Mouse (Mus musculus) effector memory CD4-positive, alpha-beta T cell, adult 5 months (primary cell): ENCODE measurements around the gene Krtap4-1. TPM values are rescaled to one million over a fixed set of nuclear protein-coding genes. Genes with fewer than 3 reads are reported as not detected.

ENCODE experiments used
- polyA plus RNA-seq: library from polyadenylated mRNA; unstranded; fragments of 100-300 nt; shearing (Covaris generic); gene quantifications from one replicate; pipeline ENCODE4 v1.2.1, GENCODE M21; 2017

Krtap4-1 gene
- polyA plus RNA-seq: not detected

DNA sequence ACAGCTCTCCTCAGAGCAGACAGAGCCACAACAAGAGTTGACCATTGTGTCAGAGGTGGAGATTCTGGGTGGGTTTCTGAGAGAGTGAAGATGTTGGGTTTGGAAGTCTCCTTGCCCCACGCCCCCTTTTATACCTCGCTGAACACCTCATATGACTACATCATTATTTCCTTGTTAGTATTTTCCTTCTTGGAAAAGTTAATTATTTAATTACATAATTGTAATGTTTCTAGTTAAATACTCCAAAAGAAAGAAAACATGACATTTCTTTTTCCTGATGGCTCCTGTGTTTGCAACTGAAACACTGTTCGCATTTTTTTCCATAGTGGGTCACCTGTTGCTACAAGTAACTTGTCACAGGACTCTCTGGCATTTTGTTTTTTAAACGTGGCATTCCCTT, at the start of gene Krtap4-1:
Gene Krtap4-1, minus strand, starts transcription at position 101 of the 400 bp plus-strand sequence.

DNA sequence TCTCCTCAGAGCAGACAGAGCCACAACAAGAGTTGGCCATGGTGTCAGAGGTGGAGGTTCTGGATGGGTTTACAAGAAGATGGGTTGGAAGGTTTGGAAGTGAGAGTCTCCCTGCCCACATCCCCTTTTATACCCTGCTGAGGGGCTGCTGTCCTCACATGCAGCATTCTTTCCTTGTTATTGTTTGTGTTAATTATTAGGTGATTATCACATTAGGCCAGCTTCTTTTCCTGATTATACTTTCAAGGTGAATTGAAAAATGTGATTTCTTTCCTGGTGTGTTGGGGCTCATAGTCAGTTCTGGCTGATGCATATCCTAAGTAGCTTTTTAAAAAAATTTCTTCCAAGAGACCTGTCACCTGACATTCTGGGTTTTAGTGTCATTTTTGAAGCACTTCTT, 37.8 kb upstream of the Krtap4-1 start, which contains the start of gene Krtap4-6:
Gene Krtap4-6, minus strand, starts transcription at position 101 of the 400 bp plus-strand sequence.

DNA sequence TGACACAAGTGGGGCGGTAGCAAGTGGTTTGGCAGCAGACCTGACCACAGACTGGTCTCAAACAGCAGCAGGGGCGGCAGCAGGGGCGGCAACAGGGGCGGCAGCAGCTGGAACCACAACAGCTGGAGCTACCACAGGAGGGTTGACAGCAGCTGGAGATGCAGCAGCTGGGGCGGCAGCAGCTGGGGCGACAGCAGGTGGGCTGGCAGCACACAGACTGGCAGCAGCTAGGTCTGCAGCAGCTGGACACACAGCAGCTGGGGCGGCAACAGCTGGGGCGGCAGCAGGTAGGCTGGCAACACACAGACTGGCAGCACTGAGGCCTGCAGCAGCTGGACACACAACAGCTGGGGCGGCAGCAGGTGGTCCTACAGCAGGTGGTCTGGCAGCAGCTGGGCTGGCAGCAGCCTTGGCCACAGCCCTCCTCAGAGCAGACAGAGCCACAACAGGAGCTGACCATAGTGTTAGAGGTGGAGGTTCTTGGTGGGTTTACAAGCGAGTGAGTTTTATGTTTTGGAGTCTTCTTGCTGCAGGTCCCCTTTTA, 30.5 kb upstream of the Krtap4-1 start, which contains the start of gene Gm11563:
Gene Gm11563, minus strand, starts transcription at position 494 of the 544 bp plus-strand sequence.

DNA sequence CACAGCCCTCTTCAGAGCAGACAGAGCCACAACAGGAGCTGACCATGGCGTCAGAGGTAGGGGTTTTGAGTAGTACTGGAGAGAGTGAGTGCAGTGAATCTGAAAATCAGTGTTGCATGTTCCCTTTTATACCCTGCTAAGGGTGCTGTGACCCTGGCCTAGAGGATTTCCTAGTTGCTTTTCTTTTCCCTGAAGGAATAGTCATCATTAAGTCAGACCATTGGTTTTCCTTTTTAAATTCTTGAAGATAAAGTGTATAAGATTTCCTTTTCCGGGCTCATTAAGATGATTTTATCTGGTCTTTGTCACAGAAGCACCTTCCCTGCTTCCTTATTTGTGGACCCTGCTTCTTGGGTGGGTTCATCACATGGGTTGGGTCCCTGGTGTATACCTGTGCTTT, 22.1 kb upstream of the Krtap4-1 start, which contains the start of gene Gm11555:
Gene Gm11555, minus strand, starts transcription at position 101 of the 400 bp plus-strand sequence.

DNA sequence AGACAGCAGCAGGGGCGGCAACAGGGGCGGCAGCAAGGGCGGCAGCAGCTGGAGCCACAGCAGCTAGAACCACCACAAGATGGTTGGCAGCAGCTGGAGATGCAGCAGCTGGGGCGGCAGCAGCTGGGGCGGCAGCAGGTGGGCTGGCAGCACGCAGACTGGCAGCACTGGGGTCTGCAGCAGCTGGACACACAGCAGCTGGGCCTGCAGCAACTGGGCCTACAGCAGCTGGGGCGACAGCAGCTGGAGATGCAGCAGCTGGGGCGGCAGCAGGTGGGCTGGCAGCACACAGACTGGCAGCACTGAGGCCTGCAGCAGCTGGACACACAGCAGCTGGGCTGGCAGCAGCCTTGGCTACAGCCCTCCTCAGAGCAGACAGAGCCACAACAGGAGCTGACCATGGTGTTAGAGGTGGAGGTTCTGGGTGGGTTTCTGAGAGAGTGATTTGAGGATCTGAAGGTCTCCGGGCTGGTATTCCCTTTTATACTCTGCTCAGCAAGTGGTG, 15.6 kb upstream of the Krtap4-1 start, which contains the start of gene Krtap4-7:
Gene Krtap4-7, minus strand, starts transcription at position 455 of the 505 bp plus-strand sequence.

DNA sequence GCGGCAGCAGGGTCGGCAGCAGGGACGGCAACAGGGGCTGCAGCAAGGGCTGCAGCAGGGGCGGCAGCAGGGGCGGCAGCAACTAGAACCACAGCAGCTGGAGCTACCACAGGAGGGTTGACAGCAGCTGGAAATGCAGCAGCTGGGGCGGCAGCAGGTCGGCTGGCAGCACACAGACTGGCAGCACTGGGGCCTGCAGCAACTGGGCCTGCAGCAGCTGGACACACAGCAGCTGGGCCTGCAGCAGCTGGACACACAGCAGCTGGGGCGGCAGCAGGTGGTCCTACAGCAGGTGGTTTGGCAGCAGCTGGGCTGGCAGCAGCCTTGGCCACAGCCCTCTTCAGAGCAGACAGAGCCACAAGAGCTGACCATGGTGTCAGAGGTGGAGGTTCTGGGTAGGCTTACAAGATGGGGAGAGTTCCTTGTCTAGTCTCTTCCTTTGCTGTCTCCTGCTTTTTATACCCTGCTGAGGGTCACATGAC, 6.7 kb upstream of the Krtap4-1 start, which contains the start of gene Krtap4-2:
Gene Krtap4-2, minus strand, starts transcription at position 432 of the 482 bp plus-strand sequence.

DNA sequence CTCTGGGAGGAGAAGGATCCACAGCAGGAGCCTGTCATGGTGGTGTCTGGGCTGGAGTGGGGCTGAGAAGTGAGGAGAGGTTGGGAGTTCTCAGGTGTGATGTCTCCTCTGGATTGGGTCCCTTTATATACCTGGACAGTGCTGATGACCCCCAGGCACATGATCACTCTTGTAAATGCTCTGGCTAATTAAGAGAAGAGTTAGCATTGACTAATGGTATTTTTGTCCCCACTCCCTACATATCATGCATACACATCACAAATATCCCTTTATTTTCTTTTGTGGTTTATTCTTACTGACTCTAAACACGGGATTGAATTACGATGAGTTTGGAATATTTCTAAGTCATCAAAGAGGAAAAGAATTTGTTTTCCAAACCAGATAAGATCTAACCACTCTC, 7.7 kb downstream of the Krtap4-1 start, which contains the start of gene Gm11562:
Gene Gm11562, minus strand, starts transcription at position 101 of the 400 bp plus-strand sequence.

DNA sequence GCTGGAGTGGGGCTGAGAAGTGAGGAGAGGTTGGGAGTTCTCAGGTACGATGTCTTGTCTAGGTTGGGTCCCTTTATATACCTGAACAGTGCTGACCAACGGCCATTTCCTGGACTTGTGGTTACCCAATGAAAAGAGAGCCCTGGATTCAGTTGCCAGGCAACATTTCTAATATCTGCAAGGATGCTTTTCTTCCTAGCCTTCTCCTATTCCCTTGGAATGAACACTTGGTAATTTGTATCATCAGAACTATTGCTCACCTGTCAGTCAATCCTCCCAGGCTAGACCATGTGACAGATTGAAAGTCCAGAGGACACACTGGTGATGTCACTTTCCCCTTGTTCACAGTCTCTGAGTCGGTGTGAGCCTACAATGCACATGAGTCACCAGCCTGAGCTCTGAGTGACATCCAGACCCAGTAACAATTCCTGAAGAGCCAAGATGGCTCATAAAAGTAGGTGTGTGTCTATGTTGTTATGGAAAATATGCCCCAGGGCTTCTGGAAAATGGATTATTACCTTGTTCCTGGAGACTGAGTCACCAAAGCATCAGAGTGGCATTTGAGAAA, 13.2 kb downstream of the Krtap4-1 start, which contains the start of gene Krtap2-4:
Gene Krtap2-4, minus strand, starts transcription at position 51 of the 568 bp plus-strand sequence.

DNA sequence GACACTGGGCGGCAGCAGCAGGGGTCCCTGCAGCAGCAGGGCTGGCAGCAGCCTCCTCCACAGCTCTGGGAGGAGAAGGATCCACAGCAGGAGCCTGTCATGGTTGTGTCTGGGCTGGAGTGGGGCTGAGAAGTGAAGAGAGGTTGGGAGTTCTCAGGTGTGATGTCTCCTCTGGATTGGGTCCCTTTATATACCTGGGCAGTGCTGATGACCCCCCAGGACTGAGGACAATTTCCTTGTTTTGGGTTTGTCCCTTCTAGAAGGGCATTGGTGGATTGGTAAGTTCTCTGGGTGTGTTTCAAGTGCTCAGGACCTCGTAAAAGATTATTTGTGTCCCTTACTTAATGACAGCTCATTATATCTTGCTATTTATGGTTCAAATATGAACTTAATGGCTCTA, 17.9 kb downstream of the Krtap4-1 start, which contains the start of gene Gm11937:
Gene Gm11937, minus strand, starts transcription at position 101 of the 400 bp plus-strand sequence.

DNA sequence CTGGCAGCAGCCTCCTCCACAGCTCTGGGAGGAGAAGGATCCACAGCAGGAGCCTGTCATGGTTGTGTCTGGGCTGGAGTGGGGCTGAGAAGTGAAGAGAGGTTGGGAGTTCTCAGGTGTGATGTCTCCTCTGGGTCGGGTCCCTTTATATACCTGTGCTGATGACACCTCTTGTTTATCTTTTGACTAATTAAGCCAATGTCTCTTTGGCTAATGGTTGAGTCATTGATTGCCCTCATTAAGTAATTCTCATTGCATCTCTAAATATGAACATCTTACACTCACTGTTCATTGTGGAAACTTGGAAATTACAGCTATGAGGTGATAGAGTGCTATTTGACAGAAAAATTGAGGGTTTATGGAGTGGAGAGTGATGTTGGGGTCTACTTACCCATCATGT, 24.8 kb downstream of the Krtap4-1 start, which contains the start of gene Gm11938:
Gene Gm11938, minus strand, starts transcription at position 101 of the 400 bp plus-strand sequence.

DNA sequence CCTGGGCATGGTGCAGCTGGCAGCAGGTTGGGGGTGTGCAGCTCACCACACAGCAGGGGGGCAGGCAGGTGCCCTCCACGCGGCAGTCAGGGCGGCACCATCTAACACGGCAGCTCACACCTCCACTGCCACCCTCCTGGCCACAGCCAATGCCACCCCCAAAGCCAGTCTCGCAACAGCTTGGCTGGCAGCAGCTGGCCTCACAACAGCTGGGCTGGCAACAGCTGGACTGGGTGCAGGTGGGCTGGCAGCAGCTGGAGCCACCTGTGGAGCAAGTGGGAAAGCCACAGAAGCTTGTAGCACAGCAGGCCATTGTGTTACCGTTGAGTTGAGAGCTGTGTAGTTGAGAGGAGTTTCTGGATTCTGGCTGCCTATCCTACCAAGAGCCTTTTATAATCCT, 30.3 kb downstream of the Krtap4-1 start, which contains the start of gene Krtap9-3:
Gene Krtap9-3, minus strand, starts transcription at position 364 of the 400 bp plus-strand sequence.

DNA sequence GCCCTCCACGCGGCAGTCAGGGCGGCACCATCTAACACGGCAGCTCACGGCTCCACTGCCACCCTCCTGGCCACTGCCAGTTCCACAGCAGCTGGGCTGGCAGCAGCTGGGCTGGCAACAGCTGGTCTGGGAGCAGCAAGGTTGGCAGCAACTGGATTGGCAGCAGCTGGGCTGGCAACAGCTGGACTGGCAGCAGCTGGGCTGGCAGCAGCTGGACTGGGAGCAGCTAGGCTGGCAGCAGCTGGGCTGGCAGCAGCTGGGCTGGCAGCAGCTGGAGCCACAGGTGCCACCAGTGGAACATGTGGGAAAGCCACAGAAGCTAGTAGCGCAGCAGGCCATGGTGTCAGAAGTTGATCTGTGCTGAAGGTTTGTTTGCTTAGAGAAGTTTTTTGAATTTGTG, 37.1 kb downstream of the Krtap4-1 start, which contains the start of gene Krtap1-3:
Gene Krtap1-3, minus strand, starts transcription at position 359 of the 400 bp plus-strand sequence.

DNA sequence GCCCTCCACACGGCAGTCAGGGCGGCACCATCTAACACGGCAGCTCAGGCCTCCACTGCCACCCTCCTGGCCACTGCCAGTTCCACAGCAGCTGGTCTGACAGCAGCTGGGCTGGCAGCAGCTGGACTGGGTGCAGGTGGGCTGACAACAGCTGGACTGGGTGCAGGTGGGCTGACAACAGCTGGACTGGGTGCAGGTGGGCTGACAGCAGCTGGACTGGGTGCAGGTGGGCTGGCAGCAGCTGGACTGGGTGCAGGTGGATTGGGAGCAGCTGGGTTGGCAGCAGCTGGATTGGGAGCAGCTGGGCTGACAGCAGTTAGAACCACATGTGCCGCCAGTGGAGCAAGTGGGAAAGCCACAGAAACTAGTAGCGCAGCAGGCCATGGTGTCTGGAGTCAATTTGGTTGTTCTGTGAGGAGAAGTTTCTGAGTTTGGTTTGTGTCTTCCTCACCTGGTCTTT, 44.8 kb downstream of the Krtap4-1 start, which contains the start of gene Krtap1-4:
Gene Krtap1-4, minus strand, starts transcription at position 410 of the 460 bp plus-strand sequence.

DNA sequence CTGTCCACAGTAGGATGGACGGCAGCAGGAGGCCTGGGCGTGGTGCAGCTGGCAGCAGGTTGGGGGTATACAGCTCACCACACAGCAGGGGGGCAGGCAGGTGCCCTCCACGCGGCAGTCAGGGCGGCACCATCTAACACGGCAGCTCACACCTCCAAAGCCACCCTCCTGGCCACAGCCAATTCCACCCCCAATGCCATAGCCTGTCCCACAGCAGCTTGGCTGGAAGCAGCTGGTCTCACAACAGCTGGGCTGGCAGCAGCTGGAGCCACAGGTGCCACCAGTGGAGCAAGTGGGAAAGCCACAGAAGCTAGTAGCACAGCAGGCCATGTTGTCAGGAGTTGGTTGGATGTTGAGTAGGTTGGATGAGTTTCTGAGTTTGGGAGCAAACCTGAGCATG, 47.4 kb downstream of the Krtap4-1 start, which contains the start of gene Krtap1-5:
Gene Krtap1-5, minus strand, starts transcription at position 381 of the 400 bp plus-strand sequence.

Other genes starting within 250 kb of the Krtap4-1 start
- 8.1 TPM for gene Krt10, start 238.9 kb downstream of the Krtap4-1 start, polyA plus RNA-seq
- gene Krt12, start 206.0 kb downstream of the Krtap4-1 start, polyA plus RNA-seq: 0.26 TPM
- not detected for gene Krt20, start 190.1 kb downstream of the Krtap4-1 start, polyA plus RNA-seq
- not detected for gene Krt23, start 135.1 kb downstream of the Krtap4-1 start, polyA plus RNA-seq
- gene Krt39, start 106.9 kb downstream of the Krtap4-1 start, polyA plus RNA-seq: not detected
- gene Krt40, start 85.1 kb downstream of the Krtap4-1 start, polyA plus RNA-seq: not detected
- not detected for gene Krtap3-3, start 77.4 kb downstream of the Krtap4-1 start, polyA plus RNA-seq
- gene Krtap3-2, start 71.4 kb downstream of the Krtap4-1 start, polyA plus RNA-seq: not detected
- gene Gm11939, start 68.8 kb downstream of the Krtap4-1 start, polyA plus RNA-seq: not detected
- gene Krtap3-1, start 61.6 kb downstream of the Krtap4-1 start, polyA plus RNA-seq: not detected
- gene Krtap1-5, start 47.2 kb downstream of the Krtap4-1 start, polyA plus RNA-seq: not detected
- not detected for gene Krtap1-4, start 44.6 kb downstream of the Krtap4-1 start, polyA plus RNA-seq
- not detected for gene Krtap1-3, start 36.9 kb downstream of the Krtap4-1 start, polyA plus RNA-seq
- not detected for gene Krtap9-3, start 30.1 kb downstream of the Krtap4-1 start, polyA plus RNA-seq
- gene Gm11938, start 24.9 kb downstream of the Krtap4-1 start, polyA plus RNA-seq: not detected
- not detected for gene Gm11937, start 18.0 kb downstream of the Krtap4-1 start, polyA plus RNA-seq
- gene Krtap2-4, start 13.4 kb downstream of the Krtap4-1 start, polyA plus RNA-seq: not detected
- not detected for gene Gm11562, start 7.8 kb downstream of the Krtap4-1 start, polyA plus RNA-seq
- not detected for gene Krtap4-2, start 6.8 kb upstream of the Krtap4-1 start, polyA plus RNA-seq
- gene Krtap4-7, start 15.9 kb upstream of the Krtap4-1 start, polyA plus RNA-seq: not detected
- not detected for gene Gm11555, start 22.0 kb upstream of the Krtap4-1 start, polyA plus RNA-seq
- not detected for gene Gm11563, start 30.7 kb upstream of the Krtap4-1 start, polyA plus RNA-seq
- not detected for gene Krtap4-6, start 37.7 kb upstream of the Krtap4-1 start, polyA plus RNA-seq
- gene Gm14190, start 62.5 kb upstream of the Krtap4-1 start, polyA plus RNA-seq: not detected
- gene Gm14180, start 106.1 kb upstream of the Krtap4-1 start, polyA plus RNA-seq: not detected
- not detected for gene Gm11595, start 144.7 kb upstream of the Krtap4-1 start, polyA plus RNA-seq
- not detected for gene Krtap4-8, start 152.5 kb upstream of the Krtap4-1 start, polyA plus RNA-seq
- not detected for gene Krtap4-9, start 157.0 kb upstream of the Krtap4-1 start, polyA plus RNA-seq
- not detected for gene Gm11596, start 165.2 kb upstream of the Krtap4-1 start, polyA plus RNA-seq
- gene Gm11569, start 170.7 kb upstream of the Krtap4-1 start, polyA plus RNA-seq: not detected
- gene Gm11554, start 176.2 kb upstream of the Krtap4-1 start, polyA plus RNA-seq: not detected
- gene Krtap4-13, start 181.7 kb upstream of the Krtap4-1 start, polyA plus RNA-seq: not detected
- gene Gm11564, start 187.4 kb upstream of the Krtap4-1 start, polyA plus RNA-seq: not detected
- gene 2300003K06Rik, start 209.8 kb upstream of the Krtap4-1 start, polyA plus RNA-seq: not detected
- gene Krtap4-16, start 223.4 kb upstream of the Krtap4-1 start, polyA plus RNA-seq: not detected
- not detected for gene Gm11568, start 229.7 kb upstream of the Krtap4-1 start, polyA plus RNA-seq
- not detected for gene Gm11559, start 236.2 kb upstream of the Krtap4-1 start, polyA plus RNA-seq
- gene Krtap9-1, start 245.2 kb upstream of the Krtap4-1 start, polyA plus RNA-seq: not detected